Mouse (Mus musculus): ENCODE results near the gene Klf16.

- TF ChIP-seq CTCF (IDR thresholded peaks at IDR 0.05; ENCODE audit: low read depth, low read length): no peak
- no peak for TF ChIP-seq POLR2A (IDR thresholded peaks at IDR 0.05; ENCODE audit: extremely low read depth, insufficient read depth, low read length)
Observed at GRCm38 (mm10) chr10:80539493-80539892, 37.6 kb downstream of the Klf16 start.

Measured in liver, adult 2 months (tissue).